Mouse (Mus musculus) liver, embryonic 12.5 days (tissue): ENCODE results near the gene Irgc1. TPM values are rescaled to one million over a fixed set of nuclear protein-coding genes. Genes with fewer than 3 reads are reported as not detected.

Source experiments
- ATAC-seq: fragments of 200-750 bp; cut with Nextera tagmentation; 2 replicates; pipeline ENCODE4 v1.8.0; 2017; ENCODE audit warnings: moderate number of reproducible peaks, mild to moderate bottlenecking, moderate library complexity
- H3K27ac ChIP-seq: fragments of 300-500 bp; sonication (generic); 2 replicates; pipeline ENCODE4 v1.5.1; 2016; ENCODE audit warnings: mild to moderate bottlenecking
- H3K27me3 ChIP-seq: fragments of 300-500 bp; sonication (generic); replicated peaks from 2 replicates; pipeline ENCODE4 v1.6.1; 2016; ENCODE audit warnings: mild to moderate bottlenecking, moderate library complexity
- H3K36me3 ChIP-seq: fragments of 300-500 bp; sonication (generic); 2 replicates; pipeline ENCODE4 v1.6.1; 2016; ENCODE audit warnings: mild to moderate bottlenecking, moderate library complexity
- H3K4me1 ChIP-seq: fragments of 300-500 bp; sonication (generic); 2 replicates; pipeline ENCODE4 v1.6.1; 2016
- H3K4me2 ChIP-seq: fragments of 300-500 bp; sonication (generic); 2 replicates; pipeline ENCODE4 v1.6.1; 2016; ENCODE audit warnings: mild to moderate bottlenecking, moderate library complexity
- H3K4me3 ChIP-seq: fragments of 300-500 bp; sonication (generic); 2 replicates; pipeline ENCODE4 v1.5.1; 2016; ENCODE audit warnings: mild to moderate bottlenecking, moderate library complexity
- H3K9ac ChIP-seq: fragments of 300-500 bp; sonication (generic); 2 replicates; pipeline ENCODE4 v1.6.1; 2016; ENCODE audit warnings: mild to moderate bottlenecking, moderate library complexity
- H3K9me3 ChIP-seq: fragments of 300-500 bp; sonication (generic); replicated peaks from 2 replicates; pipeline ENCODE4 v1.6.1; 2016; ENCODE audit warnings: mild to moderate bottlenecking, moderate library complexity
- WGBS: fragments of 180-500 bp; shearing (Covaris S2); methylation state at CpG from one replicate; pipeline ENCODE4 v1.1.7; 2016; ENCODE audit not compliant: insufficient replicate concordance; 5-methylcytosine and 5-hydroxymethylcytosine counted together
- polyA plus RNA-seq: library from polyadenylated mRNA; unstranded; fragments of >200 nt; fragmentation: Nextera tagmentation; extraction: Ambion mirVana; gene quantifications from 2 replicates; pipeline ENCODE4 v1.2.1, GENCODE M21; 2016

Irgc1 gene
- polyA plus RNA-seq, 1 experiment from 2014 or later = not detected

- Histone ChIP-seq H3K4me2 (peak overlapping the region; percentile 78), H3K4me1 (peaks cover 14% of the 10 kb centered on the region), H3K9ac (no peak overlapping the region), H3K36me3 (no peaks in the 10 kb centered on the region), H3K9me3 (no peaks in the 10 kb centered on the region; the same call in 1 of the 2 replicates), H3K4me3 (peak overlapping the region; percentile 61), H3K27me3 (peaks cover 80% of the 10 kb centered on the region), H3K27ac (no peak overlapping the region)
- ATAC-seq = peak; percentile 24
- WGBS = 14% methylated on average over 14 of the region's 14 CpGs
Observed at GRCm38 (mm10) chr7:24480986-24481473, 28.9 kb upstream of the Irgc1 start.

GRCm38 (mm10) chr7:24480121-24480941 lies 28.2 kb upstream of the Irgc1 start:
- Histone ChIP-seq H3K9me3 (no peaks in the 10 kb centered on the region; the same call in 1 of the 2 replicates), H3K27me3 (peaks cover 73% of the 10 kb centered on the region), H3K4me3 (no peak overlapping the region), H3K27ac (no peak overlapping the region), H3K4me2 (no peak overlapping the region), H3K9ac (no peak overlapping the region), H3K4me1 (peaks cover 14% of the 10 kb centered on the region), H3K36me3 (no peaks in the 10 kb centered on the region)
- ATAC-seq = no peak
- 58% methylated on average over 18 of the region's 18 CpGs for WGBS

DNA sequence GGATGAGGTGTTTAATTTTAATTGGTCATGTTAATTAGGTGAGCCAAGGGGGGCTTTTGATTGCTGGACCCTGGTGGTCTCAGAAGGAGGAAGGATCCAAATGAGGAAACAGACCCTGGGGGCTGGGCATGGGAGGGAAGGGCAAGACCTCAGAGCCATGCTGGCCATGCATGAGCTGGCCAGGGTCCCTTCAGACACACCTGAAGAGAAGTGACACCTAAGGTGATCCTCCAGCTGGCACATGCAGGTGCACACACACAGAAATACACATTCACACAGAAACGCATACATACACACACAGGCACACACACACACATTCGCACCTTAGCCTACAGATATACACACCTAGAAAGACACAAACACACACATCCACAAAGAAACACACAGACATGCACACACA lies 27.6 kb upstream of the Irgc1 start:
- no peak for ATAC-seq

DNA sequence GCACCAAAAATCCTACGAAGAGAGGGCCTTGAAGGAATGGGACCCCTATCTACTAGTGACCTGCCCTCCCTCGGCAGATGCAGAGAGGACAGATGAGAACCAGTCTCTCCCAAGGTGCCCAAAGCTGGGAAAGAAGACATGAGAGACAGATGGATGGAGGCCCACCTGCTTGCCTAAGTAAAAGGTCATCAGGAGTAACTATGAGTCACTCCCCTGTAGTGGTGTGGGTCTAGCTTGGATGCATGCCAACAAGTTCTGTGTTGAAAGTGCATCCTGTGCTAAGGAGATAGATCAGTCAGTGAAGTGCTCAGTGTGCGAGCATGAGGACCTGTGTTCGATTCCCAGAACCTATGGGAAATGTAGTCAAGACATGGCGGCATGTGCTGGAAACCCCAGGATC lies 26.8 kb upstream of the Irgc1 start:
- Histone ChIP-seq H3K9me3 (no peaks in the 10 kb centered on the region; the same call in 1 of the 2 replicates), H3K4me2 (no peak overlapping the region), H3K36me3 (no peaks in the 10 kb centered on the region), H3K27ac (no peak overlapping the region), H3K4me1 (peaks cover 14% of the 10 kb centered on the region), H3K27me3 (peaks cover 59% of the 10 kb centered on the region), H3K4me3 (no peak overlapping the region), H3K9ac (no peak overlapping the region)
- no peak for ATAC-seq
- WGBS = 62% methylated on average over 5 of the region's 5 CpGs

More for the DNA sequence above, 27.6 kb upstream of the Irgc1 start:
- Histone ChIP-seq H3K4me1 (peaks cover 14% of the 10 kb centered on the region), H3K9ac (no peak overlapping the region), H3K27ac (no peak overlapping the region), H3K27me3 (peaks cover 66% of the 10 kb centered on the region), H3K4me3 (no peak overlapping the region), H3K4me2 (no peak overlapping the region), H3K36me3 (no peaks in the 10 kb centered on the region), H3K9me3 (no peaks in the 10 kb centered on the region; the same call in 1 of the 2 replicates)
- WGBS = 70% methylated on average over 2 of the region's 2 CpGs

DNA sequence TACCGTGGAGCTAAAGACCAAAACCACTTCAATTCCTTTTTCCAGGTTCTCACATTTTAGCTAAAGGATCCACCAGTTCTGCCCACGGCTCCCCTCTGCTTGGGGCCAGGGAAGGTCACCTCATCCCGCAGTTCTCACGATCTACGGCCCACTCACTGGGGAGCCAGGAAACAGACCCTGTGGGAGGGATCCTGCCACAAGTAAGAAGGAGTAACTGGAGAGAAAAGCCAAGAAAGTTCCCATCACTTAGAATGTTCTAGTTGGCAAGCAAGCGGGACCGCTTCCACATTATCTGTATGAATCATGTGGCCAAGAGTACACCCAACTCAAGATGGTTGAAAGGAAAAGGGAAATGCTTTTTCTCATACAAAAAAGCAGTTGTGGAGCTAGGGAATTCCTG lies 24.8 kb upstream of the Irgc1 start:
- Histone ChIP-seq H3K4me2 (no peak overlapping the region), H3K36me3 (peaks cover 6% of the 10 kb centered on the region; the same call in 1 of the 2 replicates), H3K27ac (no peak overlapping the region), H3K4me3 (no peak overlapping the region), H3K4me1 (peaks cover 10% of the 10 kb centered on the region), H3K9ac (no peak overlapping the region), H3K9me3 (peaks cover 3% of the 10 kb centered on the region; the same call in 1 of the 2 replicates), H3K27me3 (peaks cover 38% of the 10 kb centered on the region)
- 72% methylated on average over 7 of the region's 7 CpGs for WGBS
- ATAC-seq = no peak

DNA sequence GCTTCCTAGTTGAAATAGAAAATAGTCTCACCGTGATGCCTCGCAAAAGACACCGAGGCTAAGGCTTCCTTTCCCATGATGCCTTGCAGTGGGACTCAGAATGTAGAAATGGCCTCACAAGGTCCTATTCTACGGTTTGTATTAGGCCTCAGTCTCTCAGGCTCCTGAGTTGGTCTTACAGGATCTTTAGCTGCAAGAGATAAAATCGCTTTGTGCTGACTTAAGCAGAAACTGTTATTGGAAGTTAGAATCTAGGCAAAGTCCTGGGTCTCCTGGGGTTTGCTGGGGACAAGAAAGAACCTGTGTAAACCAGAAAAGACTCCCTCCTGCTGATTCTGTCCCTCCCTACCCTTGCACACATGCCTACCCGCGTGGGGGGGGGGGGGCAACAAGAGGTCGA lies 24.2 kb upstream of the Irgc1 start:
- no peak for ATAC-seq
- H3K9ac ChIP-seq = no peak overlapping the region
- peaks cover 33% of the 10 kb centered on the region for H3K27me3 ChIP-seq
- H3K9me3 ChIP-seq = peaks cover 3% of the 10 kb centered on the region; the same call in 1 of the 2 replicates
- peaks cover 6% of the 10 kb centered on the region; the same call in 1 of the 2 replicates for H3K36me3 ChIP-seq
- H3K4me3 ChIP-seq = no peak overlapping the region
- H3K4me1 ChIP-seq = peaks cover 4% of the 10 kb centered on the region
- WGBS = 66% methylated on average over 8 of the region's 8 CpGs
- no peak overlapping the region for H3K4me2 ChIP-seq
- no peak overlapping the region for H3K27ac ChIP-seq

- no peak for ATAC-seq
- H3K36me3 ChIP-seq = peaks cover 6% of the 10 kb centered on the region; the same call in 1 of the 2 replicates
- peaks cover 3% of the 10 kb centered on the region; the same call in 1 of the 2 replicates for H3K9me3 ChIP-seq
- no peak overlapping the region for H3K4me3 ChIP-seq
- WGBS = 61% methylated on average over 21 of the region's 21 CpGs
- no peak overlapping the region for H3K9ac ChIP-seq
- peak overlapping the region; percentile 3; the same call in 1 of the 2 replicates for H3K4me2 ChIP-seq
- peaks cover 19% of the 10 kb centered on the region for H3K27me3 ChIP-seq
- no peak overlapping the region for H3K27ac ChIP-seq
- H3K4me1 ChIP-seq = no peaks in the 10 kb centered on the region
Observed at GRCm38 (mm10) chr7:24474811-24475506, 22.9 kb upstream of the Irgc1 start.

- Histone ChIP-seq H3K27me3 (peaks cover 10% of the 10 kb centered on the region), H3K4me3 (no peak overlapping the region), H3K36me3 (peaks cover 8% of the 10 kb centered on the region; the same call in 1 of the 2 replicates), H3K27ac (no peak overlapping the region), H3K9me3 (peaks cover 3% of the 10 kb centered on the region; the same call in 1 of the 2 replicates), H3K9ac (no peak overlapping the region), H3K4me2 (no peak overlapping the region), H3K4me1 (no peaks in the 10 kb centered on the region)
- ATAC-seq = 0 out of 2 replicates have a peak, but pooled peaks have one; percentile 25
- WGBS = 53% methylated on average over 10 of the region's 10 CpGs
Observed at GRCm38 (mm10) chr7:24473913-24474529, 21.9 kb upstream of the Irgc1 start.

DNA sequence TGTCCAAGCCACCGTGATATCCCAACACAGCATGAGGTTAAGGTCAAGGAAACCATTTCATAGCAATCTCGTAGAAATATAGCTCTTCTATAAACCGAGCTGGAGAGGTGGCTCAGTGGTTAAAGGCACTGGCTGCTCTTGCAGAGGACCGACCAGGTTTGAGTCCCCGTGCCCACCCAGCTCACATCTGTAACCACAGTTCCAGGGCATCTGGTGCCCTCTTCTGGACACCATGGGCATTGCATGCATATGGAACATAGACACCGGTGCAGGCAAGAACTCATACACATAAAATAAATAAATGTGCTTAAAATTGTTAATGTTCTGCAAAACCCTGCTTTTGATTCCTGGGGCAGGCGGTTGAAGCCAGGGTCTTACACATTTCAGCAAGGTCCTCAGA lies 20.8 kb upstream of the Irgc1 start:
- ATAC-seq = no peak
- no peak overlapping the region for H3K27ac ChIP-seq
- no peak overlapping the region for H3K9ac ChIP-seq
- H3K4me1 ChIP-seq = no peaks in the 10 kb centered on the region
- H3K9me3 ChIP-seq = peaks cover 3% of the 10 kb centered on the region; the same call in 1 of the 2 replicates
- H3K27me3 ChIP-seq = no peaks in the 10 kb centered on the region
- 66% methylated on average over 7 of the region's 7 CpGs for WGBS
- no peak overlapping the region for H3K4me3 ChIP-seq
- H3K36me3 ChIP-seq = peaks cover 9% of the 10 kb centered on the region; the same call in 1 of the 2 replicates
- no peak overlapping the region for H3K4me2 ChIP-seq

GRCm38 (mm10) chr7:24472442-24472841 lies 20.3 kb upstream of the Irgc1 start:
- no peaks in the 10 kb centered on the region for H3K4me1 ChIP-seq
- WGBS = 79% methylated on average over 6 of the region's 6 CpGs
- no peak for ATAC-seq

DNA sequence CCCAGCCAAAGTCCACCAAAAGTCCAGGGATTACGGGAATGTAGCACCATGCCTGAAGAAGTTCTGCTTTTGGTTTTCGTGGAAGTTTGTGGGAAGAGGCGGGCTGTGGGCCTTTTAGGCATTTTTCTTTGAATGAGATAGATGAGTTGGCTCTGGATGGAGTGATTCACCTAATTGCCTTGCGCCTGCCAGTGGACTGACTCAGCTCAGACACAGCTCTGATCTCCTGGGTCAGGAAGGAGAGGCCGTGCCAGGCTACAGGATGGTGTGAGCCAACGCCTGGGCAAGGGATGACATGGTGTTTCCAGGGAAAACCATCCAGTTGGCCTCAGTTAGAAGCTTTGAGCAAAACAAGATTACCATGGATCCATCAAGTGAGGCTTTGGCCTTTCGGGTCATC lies 18.3 kb upstream of the Irgc1 start:
- Histone ChIP-seq H3K27ac (no peak overlapping the region), H3K27me3 (no peaks in the 10 kb centered on the region), H3K4me3 (no peak overlapping the region), H3K9me3 (0 out of 2 replicates have a peak, but pooled peaks cover 3% of the 10 kb centered on the region), H3K36me3 (peaks cover 15% of the 10 kb centered on the region; the same call in 1 of the 2 replicates), H3K4me1 (no peaks in the 10 kb centered on the region), H3K4me2 (no peak overlapping the region), H3K9ac (no peak overlapping the region)
- 82% methylated on average over 7 of the region's 7 CpGs for WGBS
- ATAC-seq = no peak

More at GRCm38 (mm10) chr7:24472442-24472841, 20.3 kb upstream of the Irgc1 start:
- H3K9ac ChIP-seq = no peak overlapping the region
- no peak overlapping the region for H3K4me2 ChIP-seq
- H3K9me3 ChIP-seq = 0 out of 2 replicates have a peak, but pooled peaks cover 3% of the 10 kb centered on the region
- H3K4me3 ChIP-seq = no peak overlapping the region
- no peaks in the 10 kb centered on the region for H3K27me3 ChIP-seq
- no peak overlapping the region for H3K27ac ChIP-seq
- H3K36me3 ChIP-seq = peaks cover 9% of the 10 kb centered on the region; the same call in 1 of the 2 replicates
